Mouse (Mus musculus) liver, embryonic 14.5 days (tissue): Measurements from ENCODE around the gene Zar1.

Experiments
- CTCF ChIP-seq: IDR thresholded peaks from 2 replicates; pipeline ENCODE4 v1.5.1; 2016; ENCODE audit warnings: antibody characterized with exemption, low read depth, control low read depth
- EP300 ChIP-seq: IDR thresholded peaks from 2 replicates; pipeline ENCODE4 v1.6.1; 2016; ENCODE audit warnings: antibody characterized with exemption, low read depth

DNA sequence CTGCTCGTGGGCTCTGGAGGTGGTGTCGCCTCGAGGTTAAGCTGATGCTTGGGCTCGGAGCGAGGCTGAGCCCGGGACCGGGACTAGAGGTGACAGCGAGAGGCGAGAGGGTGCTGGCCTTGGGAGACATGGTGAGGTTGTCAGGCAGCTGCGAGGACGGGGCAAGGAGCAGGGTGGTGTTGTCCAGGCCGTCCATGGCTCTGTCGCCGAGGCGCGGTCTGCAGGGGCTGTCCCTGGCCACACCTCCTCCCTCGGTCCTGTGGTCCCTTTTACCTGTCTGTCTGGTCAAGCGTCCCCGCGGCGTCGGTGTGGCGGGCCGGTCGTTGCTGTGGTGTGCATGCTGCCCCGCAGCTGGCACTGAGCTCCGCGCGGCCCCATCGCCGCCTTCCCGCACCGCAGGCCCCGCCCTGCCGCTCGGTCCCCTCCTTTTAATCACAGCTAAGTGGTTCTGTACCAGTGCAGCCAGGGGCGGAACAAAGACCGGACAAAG is 6.2 kb upstream of the Zar1 start, which contains the start of gene Gm5868:
- TF ChIP-seq EP300 (no peak), CTCF (no peak)
